Mouse (Mus musculus): Measurements from ENCODE around the gene Olfr484. TPM values are rescaled to one million over a fixed set of nuclear protein-coding genes. Genes with fewer than 3 reads are reported as not detected.

Gene Olfr484
- not detected for total RNA-seq (2023)

GRCm38 (mm10) chr7:108127349-108127748 lies at the start of gene Olfr484:
Gene Olfr484, minus strand, starts transcription at chr7:108127449.

GRCm38 (mm10) chr7:108172642-108173041 lies 45.4 kb upstream of the Olfr484 start, which contains the start of gene Olfr486:
Gene Olfr486, minus strand, starts transcription at chr7:108172742.

GRCm38 (mm10) chr7:108159771-108160170 lies 32.5 kb upstream of the Olfr484 start, which contains the start of gene Olfr485:
Gene Olfr485, minus strand, starts transcription at chr7:108159871.

GRCm38 (mm10) chr7:108100549-108100948 lies 26.7 kb downstream of the Olfr484 start, which contains the start of gene Olfr483:
Gene Olfr483, plus strand, starts transcription at chr7:108100849.

GRCm38 (mm10) chr7:108097486-108097885 lies 29.8 kb downstream of the Olfr484 start, which contains the start of gene Olfr482:
Gene Olfr482, minus strand, starts transcription at chr7:108097586.

GRCm38 (mm10) chr7:108079555-108079954 lies 47.7 kb downstream of the Olfr484 start, which contains the start of gene Olfr481:
Gene Olfr481, plus strand, starts transcription at chr7:108079855.

Other genes starting within 250 kb of the Olfr484 start
- gene Olfr472, start 229.5 kb downstream of the Olfr484 start, total RNA-seq (2023), result under 1 TPM in 1 of 2 experiments, not detected in 1; 0.17 TPM
- not detected for gene Olfr473, start 197.0 kb downstream of the Olfr484 start, total RNA-seq (2023)
- not detected for gene Olfr474, start 172.8 kb downstream of the Olfr484 start, total RNA-seq (2023)
- gene Olfr476, start 162.6 kb downstream of the Olfr484 start, total RNA-seq (2023), result not detected
- not detected for gene Olfr477, start 140.8 kb downstream of the Olfr484 start, total RNA-seq (2023)
- gene Olfr478, start 93.5 kb downstream of the Olfr484 start, total RNA-seq (2023), result not detected
- gene Olfr479, start 76.8 kb downstream of the Olfr484 start, total RNA-seq (2023), result not detected
- not detected for gene Olfr480, start 60.1 kb downstream of the Olfr484 start, total RNA-seq (2023)
- gene Olfr481, start 47.6 kb downstream of the Olfr484 start, total RNA-seq (2023), result not detected
- gene Olfr482, start 29.9 kb downstream of the Olfr484 start, total RNA-seq (2023), result 1 to 10 TPM; 1.8 to 2.3 TPM
- gene Olfr483, start 26.6 kb downstream of the Olfr484 start, total RNA-seq (2023), result not detected
- not detected for gene Olfr485, start 32.4 kb upstream of the Olfr484 start, total RNA-seq (2023)
- gene Olfr486, start 45.3 kb upstream of the Olfr484 start, total RNA-seq (2023), result not detected
- gene Olfr487, start 87.2 kb upstream of the Olfr484 start, total RNA-seq (2023), result not detected
- gene Olfr488, start 130.9 kb upstream of the Olfr484 start, total RNA-seq (2023), result not detected
- not detected for gene Olfr490, start 161.5 kb upstream of the Olfr484 start, total RNA-seq (2023)
- gene Olfr491, start 186.0 kb upstream of the Olfr484 start, total RNA-seq (2023), result not detected
- not detected for gene Olfr492, start 196.2 kb upstream of the Olfr484 start, total RNA-seq (2023)
- not detected for gene Olfr493, start 219.5 kb upstream of the Olfr484 start, total RNA-seq (2023)
- not detected for gene Olfr494, start 237.9 kb upstream of the Olfr484 start, total RNA-seq (2023)